ENCODE assay signal across 10 mouse cellular contexts in genomic region chr11:116281671-116282070, GRCm38 (mm10). TPM values are rescaled to one million over a fixed set of nuclear protein-coding genes. Genes with fewer than 3 reads are reported as not detected.
DNase-seq lines count a peak whose midpoint lies in the region; ATAC-seq and TF ChIP-seq lines count a peak whose summit lies in the region.
"Had no signal": no experiment of that assay in that cellular context is flagged by ENCODE, and none has a peak within 500 bp of the region (broad histone marks: within the 10 kb centered on the region; RNA-seq: fewer than 3 reads in every experiment).

No protein-coding gene starts in this region.

- intact Hi-C loops in left cerebral cortex, postnatal 14 days (cut with DNase I), result no loop called here

- TF ChIP-seq CTCF in kidney, postnatal 0 days (IDR thresholded peaks at IDR 0.05; ENCODE audit: low read depth), result no peak
- no peak for TF ChIP-seq CTCF in liver, embryonic 14.5 days (IDR thresholded peaks at IDR 0.05; ENCODE audit: low read depth)

- H3K27ac ChIP-seq in kidney, postnatal 0 days, result no peak overlapping the region
- H3K27ac ChIP-seq in forebrain, embryonic 16.5 days (ENCODE audit: low read length), result no peak overlapping the region
- no peak overlapping the region for H3K27ac ChIP-seq in liver, embryonic 14.5 days
- H3K27ac ChIP-seq in stomach, embryonic 14.5 days (ENCODE audit: low read length), result no peak overlapping the region

- peak overlapping the region; percentile 48 for H3K4me2 ChIP-seq in kidney, postnatal 0 days (ENCODE audit: low read length)
- H3K4me2 ChIP-seq in forebrain, embryonic 16.5 days (ENCODE audit: low read length), result peak overlapping the region; percentile 48
- H3K4me2 ChIP-seq in liver, embryonic 14.5 days (ENCODE audit: low read depth), result peak overlapping the region; percentile 2; the same call in 1 of the 2 replicates
- H3K4me2 ChIP-seq in stomach, embryonic 14.5 days (replicated peaks; ENCODE audit: low read depth, low read length), result peak overlapping the region; percentile 40

- H3K27me3 ChIP-seq in kidney, postnatal 0 days (ENCODE audit: insufficient read depth, low read length), result peaks cover 37% of the 10 kb centered on the region
- H3K27me3 ChIP-seq in forebrain, embryonic 16.5 days (replicated peaks; ENCODE audit: control insufficient read depth, insufficient read depth, low read length), result peaks cover 56% of the 10 kb centered on the region
- H3K27me3 ChIP-seq in liver, embryonic 14.5 days (ENCODE audit: control insufficient read depth, insufficient read depth, low read length), result peaks cover 43% of the 10 kb centered on the region
- H3K27me3 ChIP-seq in stomach, embryonic 14.5 days (ENCODE audit: control insufficient read depth, insufficient read depth, low read length), result peaks cover 37% of the 10 kb centered on the region

- WGBS in kidney, postnatal 0 days, result 1% methylated on average over 18 of the region's 18 CpGs
- WGBS in forebrain, embryonic 16.5 days, result 2% methylated on average over 18 of the region's 18 CpGs
- WGBS in liver, embryonic 14.5 days (ENCODE audit: insufficient replicate concordance), result 6% methylated on average over 18 of the region's 18 CpGs
- 2% methylated on average over 18 of the region's 18 CpGs for WGBS in stomach, embryonic 14.5 days

- no peaks in the 10 kb centered on the region for H3K36me3 ChIP-seq in kidney, postnatal 0 days (ENCODE audit: insufficient read depth, low read length)
- no peaks in the 10 kb centered on the region for H3K36me3 ChIP-seq in forebrain, embryonic 16.5 days (ENCODE audit: control insufficient read depth, insufficient read depth)
- no peaks in the 10 kb centered on the region for H3K36me3 ChIP-seq in liver, embryonic 14.5 days (replicated peaks; ENCODE audit: control insufficient read depth, insufficient read depth, low read depth)
- H3K36me3 ChIP-seq in stomach, embryonic 14.5 days (ENCODE audit: control insufficient read depth, insufficient read depth, low read length), result no peaks in the 10 kb centered on the region

- no peak for TF ChIP-seq EP300 in liver, embryonic 14.5 days (IDR thresholded peaks at IDR 0.05; ENCODE audit: low read depth)

- no peaks in the 10 kb centered on the region for H3K9me3 ChIP-seq in kidney, postnatal 0 days (replicated peaks; ENCODE audit: low read length)
- no peaks in the 10 kb centered on the region for H3K9me3 ChIP-seq in forebrain, embryonic 16.5 days (ENCODE audit: control insufficient read depth, low read length)
- no peaks in the 10 kb centered on the region for H3K9me3 ChIP-seq in liver, embryonic 14.5 days (ENCODE audit: control insufficient read depth, low read length)
- H3K9me3 ChIP-seq in stomach, embryonic 14.5 days (ENCODE audit: control insufficient read depth, low read depth, low read length), result no peaks in the 10 kb centered on the region

- H3K9ac ChIP-seq in kidney, postnatal 0 days (ENCODE audit: low read depth, low read length), result peak overlapping the region; percentile 5; the same call in 1 of the 2 replicates
- H3K9ac ChIP-seq in forebrain, embryonic 16.5 days (replicated peaks; ENCODE audit: low read depth, low read length), result peak overlapping the region; percentile 15; the same call in 1 of the 2 replicates
- no peak overlapping the region for H3K9ac ChIP-seq in liver, embryonic 14.5 days (replicated peaks)
- no peak overlapping the region for H3K9ac ChIP-seq in stomach, embryonic 14.5 days (replicated peaks; ENCODE audit: low read depth, low read length)

- H3K4me1 ChIP-seq in kidney, postnatal 0 days (replicated peaks; ENCODE audit: insufficient read depth, low read length), result peaks cover 6% of the 10 kb centered on the region; the same call in 1 of the 2 replicates
- H3K4me1 ChIP-seq in forebrain, embryonic 16.5 days (replicated peaks; ENCODE audit: control insufficient read depth, insufficient read depth, low read length), result peaks cover 14% of the 10 kb centered on the region
- H3K4me1 ChIP-seq in liver, embryonic 14.5 days (replicated peaks; ENCODE audit: control insufficient read depth in 2 of 2, insufficient read depth in 2 of 2, low read length in 1 of 2), result no peaks in the 10 kb centered on the region
- H3K4me1 ChIP-seq in stomach, embryonic 14.5 days (ENCODE audit: control insufficient read depth, insufficient read depth, low read length), result 0 out of 2 replicates have a peak, but pooled peaks cover 6% of the 10 kb centered on the region

- ATAC-seq in kidney, postnatal 0 days (replicated peaks; ENCODE audit: low FRiP score, low read depth), result no peak
- no peak for ATAC-seq in forebrain, embryonic 16.5 days
- no peak for ATAC-seq in liver, embryonic 14.5 days (ENCODE audit: insufficient read depth)
- no peak for ATAC-seq in stomach, embryonic 14.5 days (ENCODE audit: insufficient number of reproducible peaks, insufficient read depth, low FRiP score, low read depth)
- no peak for ATAC-seq in activated CD4-positive, CD25-positive, alpha-beta regulatory T cell, adult 4 months

- DNase-seq in kidney, postnatal 0 days (ENCODE audit: low spot score), result no peak
- no peak for DNase-seq in kidney, adult 8-10 months
- DNase-seq in liver, embryonic 14.5 days (ENCODE audit: low read depth in 3 of 3, low spot score in 3 of 3), result no peak
- no peak for DNase-seq in left cerebral cortex, postnatal 14 days (ENCODE audit: low spot score in 2 of 2)
- no peak for DNase-seq in left cerebral cortex, adult 18-20 months (ENCODE audit: low spot score in 2 of 2)
- DNase-seq: cerebellum, adult 11-12 months; thymus, postnatal 36 days had no signal

- H3K4me3 ChIP-seq in kidney, postnatal 0 days (replicated peaks; ENCODE audit: low read depth, low read length), result peak overlapping the region; percentile 26
- H3K4me3 ChIP-seq in forebrain, embryonic 16.5 days (replicated peaks; ENCODE audit: low read length), result peak overlapping the region; percentile 33
- H3K4me3 ChIP-seq in liver, embryonic 14.5 days (ENCODE audit: insufficient read depth in 1 of 2, low read depth in 2 of 2, low read length in 2 of 2), result no peak overlapping the region
- peak overlapping the region; percentile 29 for H3K4me3 ChIP-seq in stomach, embryonic 14.5 days (ENCODE audit: low read depth, low read length)

RNA-seq across cellular contexts. Expression of gene Galr2, which starts 0.9 kb away (rescaled TPM):
- polyA plus RNA-seq in kidney, postnatal 0 days (2015; fragmentation: Nextera tagmentation; extraction: Ambion mirVana), result 0.13 and 0.18 TPM in 2 replicates
- polyA plus RNA-seq in forebrain, embryonic 16.5 days (2015; fragmentation: Nextera tagmentation; extraction: Ambion mirVana), result 0.10 and 0.14 TPM in 2 replicates
- polyA plus RNA-seq in liver, embryonic 14.5 days (2012; rRNA removed), result 0.02 TPM in 1 of 2 replicates, not detected in the other
- not detected in 2 replicates for polyA plus RNA-seq in liver, embryonic 14.5 days (2014; fragmentation: Nextera tagmentation; extraction: Ambion mirVana)
- 0.13 and 0.15 TPM in 2 replicates for polyA plus RNA-seq in stomach, embryonic 14.5 days (2014; fragmentation: Nextera tagmentation; extraction: Ambion mirVana)
- total RNA-seq in left cerebral cortex, postnatal 14 days (2021), result under 1 TPM in 1 of 2 experiments, not detected in 1; 0.18 TPM
- not detected for polyA plus RNA-seq in activated CD4-positive, CD25-positive, alpha-beta regulatory T cell, adult 4 months (2017; shearing (Covaris generic))
- total RNA-seq in left cerebral cortex, adult 18-20 months (2021), result not detected

RNA-seq across cellular contexts. Expression of gene Srp68, which starts 7.7 kb away (rescaled TPM):
- polyA plus RNA-seq in kidney, postnatal 0 days (2015; fragmentation: Nextera tagmentation; extraction: Ambion mirVana), result 62.1 and 69.1 TPM in 2 replicates
- 64.1 and 72.0 TPM in 2 replicates for polyA plus RNA-seq in forebrain, embryonic 16.5 days (2015; fragmentation: Nextera tagmentation; extraction: Ambion mirVana)
- 31.9 and 37.6 TPM in 2 replicates for polyA plus RNA-seq in liver, embryonic 14.5 days (2012; rRNA removed)
- polyA plus RNA-seq in liver, embryonic 14.5 days (2014; fragmentation: Nextera tagmentation; extraction: Ambion mirVana), result 28.8 and 33.8 TPM in 2 replicates
- 71.8 and 74.2 TPM in 2 replicates for polyA plus RNA-seq in stomach, embryonic 14.5 days (2014; fragmentation: Nextera tagmentation; extraction: Ambion mirVana)
- 10 to 100 TPM; 52.0 to 56.4 TPM for total RNA-seq in left cerebral cortex, postnatal 14 days (2021)
- polyA plus RNA-seq in activated CD4-positive, CD25-positive, alpha-beta regulatory T cell, adult 4 months (2017; shearing (Covaris generic)), result 10 to 100 TPM; 33.1 to 42.4 TPM
- 10 to 100 TPM; 76.5 to 78.4 TPM for total RNA-seq in left cerebral cortex, adult 18-20 months (2021)

RNA-seq across cellular contexts. Expression of gene Exoc7, which starts 25.4 kb away (rescaled TPM):
- 56.5 and 59.1 TPM in 2 replicates for polyA plus RNA-seq in kidney, postnatal 0 days (2015; fragmentation: Nextera tagmentation; extraction: Ambion mirVana)
- polyA plus RNA-seq in forebrain, embryonic 16.5 days (2015; fragmentation: Nextera tagmentation; extraction: Ambion mirVana), result 114 and 116 TPM in 2 replicates
- polyA plus RNA-seq in liver, embryonic 14.5 days (2012; rRNA removed), result 7.1 and 8.8 TPM in 2 replicates
- polyA plus RNA-seq in liver, embryonic 14.5 days (2014; fragmentation: Nextera tagmentation; extraction: Ambion mirVana), result 14.9 and 16.7 TPM in 2 replicates
- 67.3 and 72.7 TPM in 2 replicates for polyA plus RNA-seq in stomach, embryonic 14.5 days (2014; fragmentation: Nextera tagmentation; extraction: Ambion mirVana)
- total RNA-seq in left cerebral cortex, postnatal 14 days (2021), result 100 to 1,000 TPM in 1 of 2 experiments, 10 to 100 TPM in 1; 92.7 to 115 TPM
- 10 to 100 TPM; 49.2 to 80.4 TPM for polyA plus RNA-seq in activated CD4-positive, CD25-positive, alpha-beta regulatory T cell, adult 4 months (2017; shearing (Covaris generic))
- total RNA-seq in left cerebral cortex, adult 18-20 months (2021), result 100 to 1,000 TPM in 1 of 2 experiments, 10 to 100 TPM in 1; 91.1 to 103 TPM

RNA-seq across cellular contexts. Expression of gene Evpl, which starts 43.8 kb away (rescaled TPM):
- 3.9 and 4.1 TPM in 2 replicates for polyA plus RNA-seq in kidney, postnatal 0 days (2015; fragmentation: Nextera tagmentation; extraction: Ambion mirVana)
- polyA plus RNA-seq in forebrain, embryonic 16.5 days (2015; fragmentation: Nextera tagmentation; extraction: Ambion mirVana), result 0.32 and 0.39 TPM in 2 replicates
- polyA plus RNA-seq in liver, embryonic 14.5 days (2012; rRNA removed), result 0.03 and 0.09 TPM in 2 replicates
- 0.04 and 0.13 TPM in 2 replicates for polyA plus RNA-seq in liver, embryonic 14.5 days (2014; fragmentation: Nextera tagmentation; extraction: Ambion mirVana)
- polyA plus RNA-seq in stomach, embryonic 14.5 days (2014; fragmentation: Nextera tagmentation; extraction: Ambion mirVana), result 5.0 and 6.0 TPM in 2 replicates
- under 1 TPM; 0.68 to 0.97 TPM for total RNA-seq in left cerebral cortex, postnatal 14 days (2021)
- polyA plus RNA-seq in activated CD4-positive, CD25-positive, alpha-beta regulatory T cell, adult 4 months (2017; shearing (Covaris generic)), result not detected
- 1 to 10 TPM; 1.8 to 1.9 TPM for total RNA-seq in left cerebral cortex, adult 18-20 months (2021)

RNA-seq across cellular contexts. Expression of gene Foxj1, which starts 53.5 kb away (rescaled TPM):
- polyA plus RNA-seq in kidney, postnatal 0 days (2015; fragmentation: Nextera tagmentation; extraction: Ambion mirVana), result 2.5 TPM in 2 replicates
- polyA plus RNA-seq in forebrain, embryonic 16.5 days (2015; fragmentation: Nextera tagmentation; extraction: Ambion mirVana), result 6.6 and 7.0 TPM in 2 replicates
- polyA plus RNA-seq in liver, embryonic 14.5 days (2012; rRNA removed), result 1.2 and 1.4 TPM in 2 replicates
- polyA plus RNA-seq in liver, embryonic 14.5 days (2014; fragmentation: Nextera tagmentation; extraction: Ambion mirVana), result 0.76 and 0.80 TPM in 2 replicates
- 0.17 and 0.34 TPM in 2 replicates for polyA plus RNA-seq in stomach, embryonic 14.5 days (2014; fragmentation: Nextera tagmentation; extraction: Ambion mirVana)
- 1 to 10 TPM; 4.2 to 5.5 TPM for total RNA-seq in left cerebral cortex, postnatal 14 days (2021)
- polyA plus RNA-seq in activated CD4-positive, CD25-positive, alpha-beta regulatory T cell, adult 4 months (2017; shearing (Covaris generic)), result not detected
- total RNA-seq in left cerebral cortex, adult 18-20 months (2021), result 1 to 10 TPM; 3.8 to 3.9 TPM

Comparison
In these comparisons a context has a peak if more than half of its experiments do, and no peak if none do; other contexts are left out.
1. H3K4me3 ChIP-seq: peak in kidney, postnatal 0 days (single experiment), forebrain, embryonic 16.5 days (single experiment) and stomach, embryonic 14.5 days (single experiment); none in liver, embryonic 14.5 days (0 of 2).
2. H3K9ac ChIP-seq: peak in kidney, postnatal 0 days (single experiment) and forebrain, embryonic 16.5 days (single experiment); none in liver, embryonic 14.5 days (single experiment) and stomach, embryonic 14.5 days (single experiment).
3. Peak in every context shown above with its lines, with median percentiles within 50 percentile points of each other: H3K4me2 ChIP-seq.